Mouse (Mus musculus) stomach, postnatal 0 days (tissue): ENCODE measurements around the gene Zfp704.

Experiments
- CTCF ChIP-seq: IDR thresholded peaks from 2 replicates; pipeline ENCODE4 v1.5.1; 2016; ENCODE audit warnings: antibody characterized with exemption, low read depth, mild to moderate bottlenecking, moderate library complexity
- EP300 ChIP-seq: optimal IDR thresholded peaks from 2 replicates; pipeline ENCODE3; 2016; ENCODE audit warnings: antibody characterized with exemption

DNA sequence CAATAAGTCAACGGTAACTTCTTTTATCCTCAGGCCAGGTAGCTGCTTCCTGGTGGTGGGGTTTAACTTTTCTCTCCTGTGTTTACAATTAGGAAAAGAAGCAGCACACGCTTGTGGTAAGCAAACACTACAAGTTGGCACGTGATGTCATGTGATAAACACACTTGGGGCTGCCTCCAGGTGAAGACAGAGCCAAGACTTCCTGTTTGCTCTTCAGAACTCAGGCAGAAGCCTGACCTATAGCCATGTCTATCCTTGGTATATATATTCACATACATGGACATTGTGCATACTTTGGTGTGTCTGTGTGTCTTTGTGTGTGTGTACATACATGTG is 209.0 kb downstream of the Zfp704 start:
- no peak for TF ChIP-seq EP300
- TF ChIP-seq CTCF = no peak
